Mouse (Mus musculus): ENCODE measurements around the gene Anapc15. TPM values are rescaled to one million over a fixed set of nuclear protein-coding genes. Genes with fewer than 3 reads are reported as not detected.

The Anapc15 gene
- polyA plus RNA-seq, 1 experiment from 2014 or later, result 102 TPM

DNA sequence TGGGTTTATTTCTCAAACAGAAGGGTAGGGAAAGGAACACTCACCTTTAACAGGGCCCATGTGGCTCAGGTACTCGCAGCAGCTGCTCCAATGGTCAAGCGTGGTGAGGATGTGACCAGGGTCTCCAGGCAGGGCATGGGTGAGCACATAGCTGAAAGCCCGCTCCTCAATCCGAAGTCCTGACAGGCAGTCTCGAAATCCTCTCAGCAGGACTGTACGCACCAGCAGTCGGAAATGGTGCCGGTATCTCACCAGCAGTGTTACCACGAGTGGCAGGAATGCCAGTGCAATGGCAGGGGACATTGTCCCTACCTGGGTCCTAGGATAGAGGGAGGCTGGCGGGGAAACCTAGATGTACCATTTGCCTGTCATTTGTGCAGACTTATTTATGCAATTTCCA is 38.5 kb downstream of the Anapc15 start:
- Histone ChIP-seq H3K27ac (ENCODE audit: low read depth, low read length) (no peak overlapping the region), H3K9ac (ENCODE audit: low read length) (no peak overlapping the region), H3K9me3 (ENCODE audit: control insufficient read depth, low read length) (no peaks in the 10 kb centered on the region; the same call in 1 of the 2 replicates), H3K4me1 (replicated peaks; ENCODE audit: control insufficient read depth, insufficient read depth, low read length) (peaks cover 7% of the 10 kb centered on the region), H3K4me2 (ENCODE audit: low read depth, low read length, severe bottlenecking) (no peak overlapping the region), H3K36me3 (ENCODE audit: control insufficient read depth, insufficient read depth, low read length) (no peaks in the 10 kb centered on the region; the same call in 1 of the 2 replicates), H3K4me3 (ENCODE audit: low read depth, low read length) (no peak overlapping the region), H3K27me3 (ENCODE audit: control insufficient read depth, insufficient read depth, low read length) (no peaks in the 10 kb centered on the region)
- ATAC-seq (replicated peaks; ENCODE audit: low FRiP score) (no peak), DNase-seq (ENCODE audit: low spot score) (no peak)
- WGBS, result 91% methylated on average over 10 of the region's 10 CpGs

GRCm38 (mm10) chr7:101902846-101903245 is 39.3 kb downstream of the Anapc15 start:
- Histone ChIP-seq H3K27ac (ENCODE audit: low read depth, low read length) (no peak overlapping the region), H3K4me1 (replicated peaks; ENCODE audit: control insufficient read depth, insufficient read depth, low read length) (peaks cover 8% of the 10 kb centered on the region), H3K9me3 (ENCODE audit: control insufficient read depth, low read length) (no peaks in the 10 kb centered on the region; the same call in 1 of the 2 replicates), H3K4me3 (ENCODE audit: low read depth, low read length) (no peak overlapping the region), H3K36me3 (ENCODE audit: control insufficient read depth, insufficient read depth, low read length) (no peaks in the 10 kb centered on the region; the same call in 1 of the 2 replicates), H3K9ac (ENCODE audit: low read length) (no peak overlapping the region), H3K27me3 (ENCODE audit: control insufficient read depth, insufficient read depth, low read length) (no peaks in the 10 kb centered on the region), H3K4me2 (ENCODE audit: low read depth, low read length, severe bottlenecking) (no peak overlapping the region)
- DNase-seq (ENCODE audit: low spot score), result no peak
- ATAC-seq (replicated peaks; ENCODE audit: low FRiP score), result no peak

GRCm38 (mm10) chr7:101905561-101906286 is 42.2 kb downstream of the Anapc15 start, which contains the start of gene Lamtor1:
Lamtor1 (plus strand) TSS chr7:101905904.
- Histone ChIP-seq H3K27me3 (ENCODE audit: control insufficient read depth, insufficient read depth, low read length) (no peaks in the 10 kb centered on the region), H3K4me3 (ENCODE audit: low read depth, low read length) (peak within 1 kb of the TSS; percentile 82), H3K9ac (ENCODE audit: low read length) (peak within 1 kb of the TSS; percentile 88), H3K36me3 (ENCODE audit: control insufficient read depth, insufficient read depth, low read length) (no peaks in the 10 kb centered on the region; the same call in 1 of the 2 replicates), H3K27ac (ENCODE audit: low read depth, low read length) (peak within 1 kb of the TSS; percentile 86), H3K9me3 (ENCODE audit: control insufficient read depth, low read length) (no peaks in the 10 kb centered on the region; the same call in 1 of the 2 replicates), H3K4me1 (replicated peaks; ENCODE audit: control insufficient read depth, insufficient read depth, low read length) (peaks cover 8% of the 10 kb centered on the region), H3K4me2 (ENCODE audit: low read depth, low read length, severe bottlenecking) (peak within 1 kb of the TSS; percentile 73)
- ATAC-seq (replicated peaks; ENCODE audit: low FRiP score), result peak; percentile 99
- WGBS, result 1% methylated on average over 60 of the region's 61 CpGs
- peak; percentile 100 for DNase-seq (ENCODE audit: low spot score)

GRCm38 (mm10) chr7:101906287-101906681 is 42.8 kb downstream of the Anapc15 start, which contains the start of gene Tomt:
Tomt (minus strand) TSS chr7:101906359.
- peak within 1 kb of the TSS; percentile 73 for H3K4me2 ChIP-seq (ENCODE audit: low read depth, low read length, severe bottlenecking)
- 23% methylated on average over 11 of the region's 11 CpGs for WGBS
- H3K9ac ChIP-seq (ENCODE audit: low read length), result peak within 1 kb of the TSS; percentile 88
- ATAC-seq (replicated peaks; ENCODE audit: low FRiP score), result no peak
- H3K27me3 ChIP-seq (ENCODE audit: control insufficient read depth, insufficient read depth, low read length), result no peaks in the 10 kb centered on the region
- no peaks in the 10 kb centered on the region; the same call in 1 of the 2 replicates for H3K36me3 ChIP-seq (ENCODE audit: control insufficient read depth, insufficient read depth, low read length)
- no peaks in the 10 kb centered on the region; the same call in 1 of the 2 replicates for H3K9me3 ChIP-seq (ENCODE audit: control insufficient read depth, low read length)
- H3K4me3 ChIP-seq (ENCODE audit: low read depth, low read length), result peak within 1 kb of the TSS; percentile 82
- no peak for DNase-seq (ENCODE audit: low spot score)
- H3K4me1 ChIP-seq (replicated peaks; ENCODE audit: control insufficient read depth, insufficient read depth, low read length), result peaks cover 8% of the 10 kb centered on the region
- H3K27ac ChIP-seq (ENCODE audit: low read depth, low read length), result peak within 1 kb of the TSS; percentile 86

DNA sequence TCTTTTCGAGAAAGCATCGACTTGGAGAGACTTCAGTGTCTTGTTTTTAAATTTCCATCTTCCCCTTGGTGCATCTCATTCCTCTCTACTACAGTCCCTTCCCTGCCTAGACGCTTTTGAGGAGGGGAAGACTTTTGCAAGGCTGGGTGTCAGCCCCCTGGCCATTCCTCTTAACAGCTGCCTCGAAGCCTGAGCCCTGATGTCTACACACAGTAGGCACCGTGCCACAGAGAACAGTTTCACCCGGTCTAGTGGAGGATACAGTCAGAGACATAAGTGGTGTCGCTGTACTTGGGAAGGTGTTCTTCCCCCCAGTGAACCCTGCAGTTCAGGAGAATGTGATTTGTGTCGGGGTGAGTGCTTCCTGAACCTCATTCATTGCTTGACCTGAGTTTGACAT is 43.2 kb downstream of the Anapc15 start:
- peak overlapping the region; percentile 46 for H3K4me2 ChIP-seq (ENCODE audit: low read depth, low read length, severe bottlenecking)
- H3K9ac ChIP-seq (ENCODE audit: low read length), result peak overlapping the region; percentile 88
- peak overlapping the region; percentile 82 for H3K4me3 ChIP-seq (ENCODE audit: low read depth, low read length)
- ATAC-seq (replicated peaks; ENCODE audit: low FRiP score), result no peak
- no peak for DNase-seq (ENCODE audit: low spot score)
- no peaks in the 10 kb centered on the region; the same call in 1 of the 2 replicates for H3K36me3 ChIP-seq (ENCODE audit: control insufficient read depth, insufficient read depth, low read length)
- no peak overlapping the region for H3K27ac ChIP-seq (ENCODE audit: low read depth, low read length)
- 80% methylated on average over 8 of the region's 8 CpGs for WGBS
- peaks cover 8% of the 10 kb centered on the region for H3K4me1 ChIP-seq (replicated peaks; ENCODE audit: control insufficient read depth, insufficient read depth, low read length)
- no peaks in the 10 kb centered on the region for H3K27me3 ChIP-seq (ENCODE audit: control insufficient read depth, insufficient read depth, low read length)
- no peaks in the 10 kb centered on the region; the same call in 1 of the 2 replicates for H3K9me3 ChIP-seq (ENCODE audit: control insufficient read depth, low read length)

- 83% methylated on average over 4 of the region's 4 CpGs for WGBS
- DNase-seq (ENCODE audit: low spot score) (no peak), ATAC-seq (replicated peaks; ENCODE audit: low FRiP score) (no peak)
- Histone ChIP-seq H3K9ac (ENCODE audit: low read length) (no peak overlapping the region), H3K36me3 (ENCODE audit: control insufficient read depth, insufficient read depth, low read length) (no peaks in the 10 kb centered on the region; the same call in 1 of the 2 replicates), H3K27me3 (ENCODE audit: control insufficient read depth, insufficient read depth, low read length) (no peaks in the 10 kb centered on the region), H3K9me3 (ENCODE audit: control insufficient read depth, low read length) (no peaks in the 10 kb centered on the region), H3K27ac (ENCODE audit: low read depth, low read length) (no peak overlapping the region), H3K4me3 (ENCODE audit: low read depth, low read length) (no peak overlapping the region), H3K4me2 (ENCODE audit: low read depth, low read length, severe bottlenecking) (no peak overlapping the region), H3K4me1 (replicated peaks; ENCODE audit: control insufficient read depth, insufficient read depth, low read length) (peaks cover 8% of the 10 kb centered on the region)
These were observed 44.9 kb downstream of the Anapc15 start for GRCm38 (mm10) chr7:101908367-101908766.

GRCm38 (mm10) chr7:101910138-101910537 is 46.6 kb downstream of the Anapc15 start:
- no peak overlapping the region for H3K4me2 ChIP-seq (ENCODE audit: low read depth, low read length, severe bottlenecking)
- no peak overlapping the region for H3K27ac ChIP-seq (ENCODE audit: low read depth, low read length)
- no peaks in the 10 kb centered on the region for H3K27me3 ChIP-seq (ENCODE audit: control insufficient read depth, insufficient read depth, low read length)
- no peaks in the 10 kb centered on the region for H3K9me3 ChIP-seq (ENCODE audit: control insufficient read depth, low read length)
- 88% methylated on average over 4 of the region's 4 CpGs for WGBS
- ATAC-seq (replicated peaks; ENCODE audit: low FRiP score), result no peak
- H3K9ac ChIP-seq (ENCODE audit: low read length), result no peak overlapping the region
- H3K4me3 ChIP-seq (ENCODE audit: low read depth, low read length), result no peak overlapping the region
- peaks cover 8% of the 10 kb centered on the region for H3K4me1 ChIP-seq (replicated peaks; ENCODE audit: control insufficient read depth, insufficient read depth, low read length)
- H3K36me3 ChIP-seq (ENCODE audit: control insufficient read depth, insufficient read depth, low read length), result no peaks in the 10 kb centered on the region; the same call in 1 of the 2 replicates
- DNase-seq (ENCODE audit: low spot score), result no peak

GRCm38 (mm10) chr7:101911982-101912381 is 48.5 kb downstream of the Anapc15 start:
- 58% methylated on average over 3 of the region's 3 CpGs for WGBS
- H3K9ac ChIP-seq (ENCODE audit: low read length), result no peak overlapping the region
- H3K4me2 ChIP-seq (ENCODE audit: low read depth, low read length, severe bottlenecking), result no peak overlapping the region
- H3K4me1 ChIP-seq (replicated peaks; ENCODE audit: control insufficient read depth, insufficient read depth, low read length), result peaks cover under 1% of the 10 kb centered on the region
- H3K4me3 ChIP-seq (ENCODE audit: low read depth, low read length), result no peak overlapping the region
- H3K36me3 ChIP-seq (ENCODE audit: control insufficient read depth, insufficient read depth, low read length), result no peaks in the 10 kb centered on the region; the same call in 1 of the 2 replicates
- ATAC-seq (replicated peaks; ENCODE audit: low FRiP score) (no peak), DNase-seq (ENCODE audit: low spot score) (no peak)
- no peaks in the 10 kb centered on the region for H3K27me3 ChIP-seq (ENCODE audit: control insufficient read depth, insufficient read depth, low read length)
- no peaks in the 10 kb centered on the region for H3K9me3 ChIP-seq (ENCODE audit: control insufficient read depth, low read length)
- H3K27ac ChIP-seq (ENCODE audit: low read depth, low read length), result no peak overlapping the region
